Mouse (Mus musculus): Measurements from ENCODE around the gene Cenpm. TPM values are rescaled to one million over a fixed set of nuclear protein-coding genes. Genes with fewer than 3 reads are reported as not detected.
A peak's percentile ranks its signal among the peaks of the same experiment; 100 is the strongest.

Gene Cenpm
- total RNA-seq (2017), result 15.6 and 25.6 TPM in 2 replicates

DNA sequence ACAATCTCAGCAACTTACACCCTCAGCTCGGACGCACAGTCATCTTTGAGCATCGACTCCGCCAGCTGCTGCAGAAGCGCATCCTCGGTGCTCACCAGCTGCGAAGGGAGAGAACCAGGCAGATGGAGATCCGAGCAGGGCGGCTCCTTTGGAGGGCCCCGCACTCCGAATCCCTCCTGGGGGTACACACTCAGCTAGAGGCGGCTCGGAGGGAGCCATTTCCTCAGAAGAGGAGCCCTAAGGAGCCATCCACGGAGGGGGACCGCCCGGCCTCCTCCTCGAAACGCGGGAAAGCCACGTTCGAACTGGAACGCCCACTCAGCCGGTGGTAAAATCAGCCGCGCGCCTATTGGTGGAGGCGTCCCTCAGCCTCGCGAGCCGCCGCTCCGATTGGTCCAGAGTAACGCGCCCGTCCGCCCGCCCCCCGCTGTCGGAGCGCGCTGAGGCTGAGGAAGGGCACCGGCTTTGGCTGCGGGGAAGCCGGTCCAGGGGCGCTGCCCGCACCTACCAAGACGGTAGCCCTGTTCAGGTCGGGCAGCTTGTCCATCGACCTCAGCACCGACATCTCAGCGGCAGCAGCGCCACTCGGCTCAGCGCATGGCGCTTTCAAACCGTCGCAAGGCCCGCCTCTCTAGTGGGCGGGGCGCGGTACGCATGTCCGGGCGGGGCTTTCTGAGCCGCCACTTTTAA lies at the start of gene Cenpm:
Gene Cenpm (minus strand): TSS at position 634 of the 690 bp plus-strand sequence.
- ATAC-seq (replicated peaks in 1 of 2; ENCODE audit: insufficient read depth in 1 of 2, low FRiP score in 2 of 2, low TSS enrichment in 1 of 2, low read depth in 1 of 2, poor library complexity in 2 of 2, severe bottlenecking in 2 of 2), result peak; percentile 97 to 99

DNA sequence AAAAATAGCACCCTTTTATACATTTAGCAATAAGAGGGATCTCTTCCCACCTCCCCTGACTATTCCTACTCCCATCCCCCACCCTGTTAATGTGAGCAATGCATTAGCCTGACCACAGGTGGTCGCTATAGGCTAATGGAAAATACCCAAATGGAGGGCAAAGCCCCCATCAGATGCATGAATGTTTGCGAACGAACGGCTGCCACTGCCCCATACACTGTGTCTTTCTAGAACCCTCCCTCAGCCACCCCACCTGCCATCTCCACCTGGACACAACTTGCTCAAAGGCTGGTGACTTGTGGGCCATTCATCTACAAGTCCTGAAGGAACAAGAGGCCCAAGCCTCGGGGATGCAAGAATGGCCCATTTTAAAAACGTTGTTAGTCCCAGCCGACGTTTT lies 49.5 kb upstream of the Cenpm start:
- no peak; a peak in 1 of 4 replicates for ATAC-seq (replicated peaks in 1 of 2; ENCODE audit: insufficient read depth in 1 of 2, low FRiP score in 2 of 2, low TSS enrichment in 1 of 2, low read depth in 1 of 2, poor library complexity in 2 of 2, severe bottlenecking in 2 of 2)

DNA sequence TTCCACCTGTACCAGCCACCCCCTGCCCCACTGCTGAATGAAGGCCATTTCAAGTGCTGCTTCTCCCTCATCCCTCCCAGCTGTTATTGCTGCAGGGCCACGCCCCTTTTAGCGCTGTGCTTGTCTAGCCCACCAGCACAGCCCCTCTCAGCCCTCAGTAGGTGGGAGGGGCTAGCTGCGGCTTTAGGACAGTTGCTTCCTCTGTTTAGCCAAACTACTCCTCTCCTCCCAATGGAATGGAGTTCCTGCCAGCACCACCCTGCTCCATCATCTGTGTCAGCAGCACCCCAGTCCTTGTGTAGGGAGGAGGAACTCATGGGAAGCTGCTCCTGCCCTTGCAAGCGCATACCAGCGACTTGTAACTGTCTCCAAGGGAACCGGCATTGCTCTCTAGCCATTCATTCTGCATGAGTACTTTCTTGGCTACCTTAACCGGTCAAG lies 48.7 kb upstream of the Cenpm start:
- ATAC-seq (replicated peaks in 1 of 2; ENCODE audit: insufficient read depth in 1 of 2, low FRiP score in 2 of 2, low TSS enrichment in 1 of 2, low read depth in 1 of 2, poor library complexity in 2 of 2, severe bottlenecking in 2 of 2), result 0 out of 4 replicates have a peak, but pooled peaks of 1 of the 2 experiments have one; percentile 21

DNA sequence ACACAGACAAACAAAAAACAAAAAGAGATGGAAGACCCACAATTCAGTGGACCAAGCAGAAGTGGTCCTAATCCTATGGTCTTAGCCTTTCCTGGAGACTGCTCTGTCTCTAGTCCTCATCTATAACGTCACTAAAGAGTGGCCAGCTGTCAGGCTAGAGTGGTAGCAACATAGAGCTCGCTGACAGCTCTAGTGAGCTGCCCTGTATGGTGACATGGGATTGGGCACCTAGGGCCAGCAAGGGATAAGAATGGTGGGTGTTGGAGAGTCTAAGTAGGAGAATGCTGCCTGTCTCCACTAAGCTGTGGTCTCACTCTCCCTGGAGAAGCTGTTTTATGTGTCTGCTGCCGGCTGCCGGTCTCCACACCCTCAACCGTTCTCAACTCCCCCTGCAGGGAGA lies 48.3 kb upstream of the Cenpm start:
- no peak for ATAC-seq (replicated peaks in 1 of 2; ENCODE audit: insufficient read depth in 1 of 2, low FRiP score in 2 of 2, low TSS enrichment in 1 of 2, low read depth in 1 of 2, poor library complexity in 2 of 2, severe bottlenecking in 2 of 2)

DNA sequence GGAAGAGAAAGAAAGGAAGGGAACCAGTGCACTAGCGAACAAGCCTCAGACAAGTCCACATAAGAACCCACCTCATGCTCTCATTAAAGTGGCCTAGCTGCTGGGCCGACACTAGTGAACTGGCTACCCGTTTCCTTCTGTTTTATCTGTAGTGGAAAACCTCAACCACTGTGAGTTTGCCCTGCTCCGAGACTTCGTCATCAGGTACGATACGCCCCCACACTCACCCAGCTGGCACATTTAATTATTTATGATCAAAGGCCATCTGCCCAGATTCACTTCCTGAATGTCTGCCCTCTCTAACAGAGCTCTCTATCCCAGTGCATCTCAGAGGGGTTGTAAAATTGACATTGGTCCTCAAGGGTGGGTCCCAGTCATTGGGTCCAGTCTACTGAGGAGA lies 45.7 kb upstream of the Cenpm start:
- ATAC-seq (replicated peaks in 1 of 2; ENCODE audit: insufficient read depth in 1 of 2, low FRiP score in 2 of 2, low TSS enrichment in 1 of 2, low read depth in 1 of 2, poor library complexity in 2 of 2, severe bottlenecking in 2 of 2), result no peak

DNA sequence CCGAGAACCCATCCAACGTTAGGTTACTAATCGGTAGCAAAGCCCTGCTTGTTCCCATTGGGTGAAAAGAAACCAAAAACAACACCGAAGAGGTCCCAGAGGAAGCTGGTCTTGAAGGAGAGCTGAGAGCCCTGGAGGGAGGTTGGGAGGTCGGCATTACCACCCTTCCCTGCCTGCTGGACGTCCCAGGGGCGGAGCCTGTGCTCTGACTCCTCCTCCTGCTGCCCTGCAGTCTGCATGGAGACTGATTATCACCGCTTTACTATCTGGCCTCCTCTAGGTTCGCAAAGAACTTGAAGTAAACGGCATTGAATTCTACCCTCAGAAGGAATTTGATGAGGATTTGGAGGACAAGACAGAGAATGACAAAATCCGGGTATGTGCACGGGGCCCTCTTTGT lies 41.6 kb upstream of the Cenpm start:
- ATAC-seq (replicated peaks in 1 of 2; ENCODE audit: insufficient read depth in 1 of 2, low FRiP score in 2 of 2, low TSS enrichment in 1 of 2, low read depth in 1 of 2, poor library complexity in 2 of 2, severe bottlenecking in 2 of 2), result 0 out of 4 replicates have a peak, but pooled peaks of 1 of the 2 experiments have one; percentile 27

DNA sequence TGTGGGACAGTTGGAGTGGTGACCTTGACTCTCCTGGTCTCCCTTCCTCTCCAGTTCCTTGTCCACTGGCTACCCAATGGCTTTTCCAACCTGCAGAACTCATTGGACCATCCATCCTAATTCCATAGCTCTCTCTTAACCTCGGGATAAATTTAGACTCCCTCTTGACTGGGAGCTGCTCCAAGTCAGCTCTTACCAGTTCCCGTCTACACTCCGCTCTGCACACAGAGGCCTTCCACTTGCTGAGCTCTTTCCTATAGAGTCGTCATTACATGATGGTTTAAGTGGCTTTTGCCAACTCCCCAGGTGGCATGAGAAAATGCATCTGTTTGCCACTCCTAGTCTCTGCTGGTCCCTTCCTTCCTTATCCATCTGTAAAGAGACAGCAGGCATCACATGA lies 36.1 kb upstream of the Cenpm start:
- ATAC-seq (replicated peaks in 1 of 2; ENCODE audit: insufficient read depth in 1 of 2, low FRiP score in 2 of 2, low TSS enrichment in 1 of 2, low read depth in 1 of 2, poor library complexity in 2 of 2, severe bottlenecking in 2 of 2), result no peak

DNA sequence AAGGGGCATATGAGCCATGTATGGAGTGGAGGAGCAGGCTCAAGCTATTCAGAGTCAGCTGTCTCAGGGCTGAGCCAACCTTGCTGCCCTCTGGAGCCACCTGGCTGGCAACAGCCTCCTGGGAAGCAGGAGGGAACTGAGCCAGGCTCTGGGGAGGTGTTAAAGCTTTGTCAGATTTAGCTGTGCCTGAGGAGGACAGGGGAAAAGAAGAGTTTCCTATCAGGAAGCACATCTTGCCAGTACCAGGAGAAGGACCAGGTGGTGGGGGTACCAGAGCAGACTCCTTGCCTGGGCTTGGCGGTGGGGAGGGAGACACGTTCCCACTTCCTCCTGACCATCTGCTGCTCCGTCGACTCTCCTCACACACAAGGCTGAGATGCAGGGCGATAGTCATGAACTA lies 33.0 kb upstream of the Cenpm start:
- ATAC-seq (replicated peaks in 1 of 2; ENCODE audit: insufficient read depth in 1 of 2, low FRiP score in 2 of 2, low TSS enrichment in 1 of 2, low read depth in 1 of 2, poor library complexity in 2 of 2, severe bottlenecking in 2 of 2), result no peak

DNA sequence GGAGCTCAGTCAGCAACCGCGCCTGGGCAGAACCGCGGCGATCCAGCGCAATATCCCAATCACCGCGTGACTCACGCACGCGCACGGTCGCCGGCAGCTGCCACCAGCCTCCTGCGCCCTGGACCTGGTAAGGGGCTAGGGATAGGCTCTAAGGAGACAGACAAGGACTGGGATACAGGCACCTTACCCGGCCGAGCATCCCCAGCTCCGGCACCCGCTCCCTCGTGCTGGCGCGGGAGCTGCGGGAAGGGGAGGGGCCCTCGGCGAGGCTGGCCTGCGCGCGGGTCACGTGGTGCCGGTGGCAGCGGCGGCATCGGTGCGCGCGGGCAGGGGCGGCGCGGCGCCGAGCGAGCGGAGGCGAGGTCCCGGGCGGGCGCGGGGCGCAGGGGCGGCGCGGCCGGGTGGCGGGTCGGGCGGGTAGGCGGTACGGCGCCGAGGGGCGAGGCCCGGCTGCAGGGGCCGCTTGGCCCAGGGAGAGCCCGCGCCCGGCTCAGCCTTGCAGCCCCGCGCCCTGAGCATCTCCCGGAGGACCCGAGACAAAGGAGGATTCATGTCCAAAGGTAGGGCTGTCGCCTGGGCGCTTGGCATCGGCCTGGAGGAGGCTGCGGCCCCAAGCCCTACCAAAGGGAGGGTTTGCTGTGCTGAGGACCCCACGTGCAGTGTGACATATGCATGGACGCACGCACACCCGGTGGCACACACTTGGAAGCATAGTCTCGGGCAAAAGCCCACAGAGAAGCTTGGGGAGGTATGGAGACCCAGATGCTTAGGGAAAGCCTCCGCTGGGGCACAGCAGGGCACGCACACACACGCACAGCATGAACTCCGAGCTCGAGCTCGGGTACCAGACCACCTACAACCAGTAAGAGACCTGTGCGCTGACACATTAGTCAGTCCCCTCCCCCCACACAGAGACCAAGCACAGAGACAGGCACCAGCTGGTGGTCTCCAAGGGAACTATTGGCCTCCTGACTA lies 30.7 kb upstream of the Cenpm start:
- no peak for ATAC-seq (replicated peaks in 1 of 2; ENCODE audit: insufficient read depth in 1 of 2, low FRiP score in 2 of 2, low TSS enrichment in 1 of 2, low read depth in 1 of 2, poor library complexity in 2 of 2, severe bottlenecking in 2 of 2)

DNA sequence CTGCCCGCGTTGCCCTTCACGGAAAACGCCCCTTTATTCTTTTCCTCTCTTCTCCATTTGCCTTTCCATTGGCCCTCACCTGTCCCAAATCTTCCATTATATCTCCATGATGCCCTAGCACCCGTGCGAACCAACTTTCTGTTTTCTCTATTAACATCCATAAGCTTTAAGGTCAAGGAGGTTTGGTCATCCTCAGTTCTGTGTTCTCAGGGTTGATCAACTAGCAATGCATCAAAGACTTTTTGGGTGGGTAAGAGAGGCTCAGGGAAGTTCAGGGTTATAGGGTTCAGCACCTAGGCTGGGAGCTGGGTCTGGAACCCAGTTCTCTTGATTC lies 30.0 kb upstream of the Cenpm start, which contains the start of gene Sept3:
Gene Sept3 (plus strand): TSS at position 301 of the 334 bp plus-strand sequence.
- ATAC-seq (replicated peaks in 1 of 2; ENCODE audit: insufficient read depth in 1 of 2, low FRiP score in 2 of 2, low TSS enrichment in 1 of 2, low read depth in 1 of 2, poor library complexity in 2 of 2, severe bottlenecking in 2 of 2), result no peak

DNA sequence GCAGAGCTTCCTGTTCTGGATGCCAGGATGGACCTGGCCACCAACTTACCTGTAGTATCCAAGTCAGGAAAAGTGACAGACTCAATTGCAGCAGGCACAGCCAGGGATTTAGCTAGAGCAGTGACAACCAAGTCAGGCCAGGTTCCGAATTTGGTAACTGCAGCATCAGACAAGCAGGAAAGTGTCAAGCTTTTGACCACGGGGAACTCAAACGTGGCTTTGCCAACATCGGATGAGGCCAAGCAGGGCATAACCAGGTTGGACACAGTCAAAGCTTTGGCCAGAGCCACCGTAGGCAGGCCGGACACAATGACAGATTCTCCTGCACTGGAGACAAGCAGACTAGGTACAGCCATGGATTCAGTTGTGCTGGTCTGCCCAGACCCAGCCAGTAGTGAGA lies 27.7 kb upstream of the Cenpm start:
- ATAC-seq (replicated peaks in 1 of 2; ENCODE audit: insufficient read depth in 1 of 2, low FRiP score in 2 of 2, low TSS enrichment in 1 of 2, low read depth in 1 of 2, poor library complexity in 2 of 2, severe bottlenecking in 2 of 2), result no peak

DNA sequence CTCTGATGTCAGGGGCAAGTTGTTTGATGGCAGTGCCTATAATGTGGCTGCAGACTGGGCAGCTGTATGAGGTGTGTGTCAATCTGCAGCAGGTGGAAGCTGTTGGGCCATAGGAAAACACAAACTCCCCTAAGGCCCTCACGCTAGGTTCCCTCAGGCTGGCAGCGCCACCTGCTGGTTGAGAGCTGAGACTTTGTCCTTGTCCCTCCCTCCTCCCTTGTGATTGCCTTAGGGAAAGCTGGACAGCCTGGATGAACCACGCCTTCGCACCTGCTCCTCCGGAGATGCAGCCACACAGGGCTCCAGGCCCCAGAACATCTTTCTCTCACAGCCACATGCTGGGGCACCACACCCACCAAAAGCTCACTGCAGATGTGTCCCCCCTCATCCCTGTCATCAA lies 26.7 kb upstream of the Cenpm start:
- peak in 1 of 2 experiments; percentile 46; a peak in 2 of 4 replicates for ATAC-seq (replicated peaks in 1 of 2; ENCODE audit: insufficient read depth in 1 of 2, low FRiP score in 2 of 2, low TSS enrichment in 1 of 2, low read depth in 1 of 2, poor library complexity in 2 of 2, severe bottlenecking in 2 of 2)

DNA sequence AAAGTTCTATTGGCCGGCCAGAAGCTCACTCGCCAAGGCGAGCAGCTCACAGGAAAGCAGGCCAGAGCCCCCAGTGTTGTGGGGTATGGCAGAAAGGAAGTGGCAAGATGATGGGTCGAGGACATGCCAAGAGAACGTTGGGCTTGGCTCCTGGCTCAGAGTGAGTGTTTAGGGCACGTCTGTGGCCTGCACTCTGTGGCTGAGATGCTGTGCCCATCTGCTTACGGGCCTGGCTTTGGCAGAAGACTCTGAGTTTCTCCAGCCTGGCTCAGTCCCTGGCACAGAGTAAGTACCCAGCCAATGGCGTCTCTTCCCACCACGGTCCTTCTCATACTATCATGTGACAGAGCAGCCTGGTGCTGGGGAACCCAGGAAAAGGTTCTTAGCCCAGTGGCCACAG lies 24.2 kb upstream of the Cenpm start:
- no peak for ATAC-seq (replicated peaks in 1 of 2; ENCODE audit: insufficient read depth in 1 of 2, low FRiP score in 2 of 2, low TSS enrichment in 1 of 2, low read depth in 1 of 2, poor library complexity in 2 of 2, severe bottlenecking in 2 of 2)

DNA sequence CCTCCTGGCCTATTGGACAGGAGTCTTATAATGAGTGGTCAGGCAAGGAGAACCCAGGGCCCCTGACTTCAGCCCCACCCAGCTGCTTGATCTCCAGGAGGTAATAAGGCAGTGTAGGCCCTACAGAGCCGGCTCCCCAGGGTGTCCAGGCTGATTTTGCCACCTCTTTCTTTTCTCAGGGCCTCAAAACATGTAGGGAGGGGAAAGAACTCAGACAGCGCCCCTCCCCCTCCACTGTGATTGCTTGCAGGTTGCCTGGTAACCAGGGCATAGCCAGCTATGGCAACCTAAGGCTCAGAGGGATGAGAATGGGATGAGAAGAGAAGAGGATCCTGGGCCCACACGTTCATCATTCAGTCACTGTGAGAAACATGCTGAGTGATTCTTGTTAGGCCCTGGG lies 23.6 kb upstream of the Cenpm start:
- no peak for ATAC-seq (replicated peaks in 1 of 2; ENCODE audit: insufficient read depth in 1 of 2, low FRiP score in 2 of 2, low TSS enrichment in 1 of 2, low read depth in 1 of 2, poor library complexity in 2 of 2, severe bottlenecking in 2 of 2)

DNA sequence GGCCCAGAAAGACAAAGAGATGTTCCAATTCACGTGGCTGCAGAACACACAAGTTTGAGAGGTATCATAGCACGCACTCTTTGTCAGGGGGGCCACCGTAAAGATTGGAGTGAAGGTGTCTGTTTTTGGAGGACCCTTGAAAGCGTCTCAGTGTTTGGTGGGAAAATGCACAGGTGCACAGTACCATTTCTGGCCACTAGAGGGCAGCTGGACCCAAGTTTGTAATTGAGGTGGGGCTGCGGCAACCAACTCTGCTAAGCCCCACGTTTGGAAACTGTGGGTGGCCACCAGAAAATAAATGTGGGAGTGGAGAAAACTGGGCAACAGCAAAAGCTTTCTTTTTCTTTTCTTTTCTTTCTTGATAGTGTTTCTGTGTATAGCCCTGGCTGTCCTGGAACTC lies 21.8 kb upstream of the Cenpm start:
- peak in 1 of 2 experiments; percentile 52; a peak in 1 of 4 replicates for ATAC-seq (replicated peaks in 1 of 2; ENCODE audit: insufficient read depth in 1 of 2, low FRiP score in 2 of 2, low TSS enrichment in 1 of 2, low read depth in 1 of 2, poor library complexity in 2 of 2, severe bottlenecking in 2 of 2)

DNA sequence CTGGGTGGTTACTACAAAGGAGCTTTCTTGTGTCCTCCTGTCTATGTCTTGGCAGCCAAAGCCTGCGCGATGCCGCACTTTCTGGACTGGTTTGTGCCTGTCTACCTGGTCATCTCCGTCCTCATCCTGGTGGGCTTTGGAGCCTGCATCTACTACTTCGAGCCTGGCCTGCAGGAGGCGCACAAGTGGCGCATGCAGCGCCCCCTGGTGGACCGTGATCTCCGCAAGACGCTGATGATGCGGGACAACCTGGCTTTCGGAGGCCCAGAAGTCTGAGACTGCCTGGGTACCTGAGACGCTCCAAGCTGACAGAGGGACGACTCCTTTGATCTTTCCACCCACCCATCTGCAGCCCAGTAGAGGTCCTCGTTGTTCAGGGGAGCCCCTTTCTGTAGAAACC lies 15.0 kb upstream of the Cenpm start:
- ATAC-seq (replicated peaks in 1 of 2; ENCODE audit: insufficient read depth in 1 of 2, low FRiP score in 2 of 2, low TSS enrichment in 1 of 2, low read depth in 1 of 2, poor library complexity in 2 of 2, severe bottlenecking in 2 of 2), result peak; percentile 59 to 86; a peak in 3 of 4 replicates

DNA sequence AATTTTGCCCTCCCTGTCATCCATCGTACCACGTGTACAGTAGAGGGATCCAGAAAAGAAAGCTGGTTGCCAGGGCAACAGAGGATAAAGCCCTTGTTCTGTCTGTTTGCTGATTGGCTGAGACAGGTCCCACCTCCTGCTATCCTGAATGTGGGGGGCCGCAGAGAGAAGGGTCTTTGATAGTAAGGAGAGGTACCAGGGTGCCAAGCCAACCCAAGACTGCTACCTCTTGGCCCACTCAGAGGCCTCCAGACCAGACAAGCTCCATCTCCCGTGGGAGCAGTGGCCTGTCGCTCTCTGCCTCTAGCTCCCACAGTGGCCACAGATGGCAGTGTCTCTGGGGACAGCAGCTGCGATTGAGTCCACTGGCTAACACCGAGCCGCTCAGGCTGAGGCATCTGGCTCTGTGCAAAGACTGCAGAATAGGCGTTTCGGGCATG lies 11.4 kb upstream of the Cenpm start:
- ATAC-seq (replicated peaks in 1 of 2; ENCODE audit: insufficient read depth in 1 of 2, low FRiP score in 2 of 2, low TSS enrichment in 1 of 2, low read depth in 1 of 2, poor library complexity in 2 of 2, severe bottlenecking in 2 of 2), result no peak

DNA sequence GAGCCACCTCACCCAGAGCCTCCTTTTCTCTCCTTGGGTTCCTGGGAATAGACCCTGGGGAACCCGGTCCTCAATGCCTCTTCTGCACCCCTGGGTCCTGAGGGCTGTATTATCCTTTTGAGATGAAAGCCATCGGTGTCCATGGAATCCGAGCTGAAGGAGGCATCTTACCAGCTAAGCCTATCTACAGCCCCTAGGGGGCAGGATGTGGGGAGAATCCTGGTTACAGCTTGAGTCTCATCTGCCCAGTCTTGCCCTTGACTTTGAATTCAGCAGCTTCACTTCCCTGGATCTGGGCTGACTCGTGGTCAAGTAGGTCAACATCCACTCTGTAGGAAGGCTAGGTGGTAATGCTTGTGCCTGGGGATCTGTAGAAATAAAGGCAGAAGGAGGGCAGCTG lies 10.7 kb upstream of the Cenpm start:
- no peak for ATAC-seq (replicated peaks in 1 of 2; ENCODE audit: insufficient read depth in 1 of 2, low FRiP score in 2 of 2, low TSS enrichment in 1 of 2, low read depth in 1 of 2, poor library complexity in 2 of 2, severe bottlenecking in 2 of 2)
